Mouse (Mus musculus) left cerebral cortex, postnatal 4 days (tissue): ENCODE results near the gene Clstn3. TPM values are rescaled to one million over a fixed set of nuclear protein-coding genes. Genes with fewer than 3 reads are reported as not detected.
A peak's percentile ranks its signal among the peaks of the same experiment; 100 is the strongest.
"Not testable (repeated sequence)": the region's sequence is repeated elsewhere in the genome, so short reads cannot be mapped to it uniquely, and the experiment has no call there.

Experiments used
- DNase-seq: peaks from one replicate; pipeline ENCODE4 v3.0.0-alpha.2; 2022
- intact Hi-C: fragments of 180-260 bp; cut with DNase I; formaldehyde crosslinking; loops from one replicate; pipeline ENCODE4 v1.15.1; 2025
- total RNA-seq, 2 experiments: library from RNA; stranded (reverse); gene quantifications; 2 replicates each; pipeline ENCODE4 v1.2.3; 2021

Clstn3 gene
- total RNA-seq, 2 experiments from 2014 or later: 173 to 211 TPM

DNA sequence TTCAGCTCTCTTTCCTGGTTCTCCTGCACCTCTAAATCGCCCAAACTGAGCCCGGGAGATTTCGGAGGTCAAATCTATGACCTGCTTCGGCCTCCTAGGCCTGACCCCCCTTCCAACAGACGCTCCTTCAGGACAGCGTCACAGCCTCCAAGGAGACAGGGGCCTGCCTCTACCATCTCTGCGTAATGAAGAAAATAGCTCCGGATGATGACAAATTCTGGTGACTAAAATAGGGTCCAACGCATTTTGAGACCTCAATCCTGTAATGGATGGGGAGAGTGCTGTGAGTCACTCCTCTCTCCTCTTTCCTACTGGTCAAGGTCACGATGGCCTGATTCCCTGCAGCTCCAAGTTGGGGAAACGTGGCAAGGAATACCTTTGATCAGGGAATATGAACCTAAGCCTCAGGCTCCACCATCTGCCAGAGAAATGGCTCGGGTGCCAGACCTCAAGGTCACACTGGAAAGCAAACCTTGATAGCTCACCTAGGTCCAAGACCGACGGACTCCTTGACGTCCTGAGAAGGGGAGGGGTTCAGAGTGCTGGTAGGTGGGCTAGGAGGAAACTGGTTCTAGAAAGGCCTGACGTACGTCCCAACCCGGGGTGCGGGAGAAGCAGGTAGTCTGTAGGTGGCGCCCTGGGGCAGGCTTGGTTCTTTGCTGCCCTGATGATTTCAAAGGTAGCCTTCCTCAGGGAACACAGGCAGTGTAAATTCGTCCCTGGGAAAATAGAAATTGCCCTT is 49.1 kb downstream of the Clstn3 start:
- peak; percentile 78 for DNase-seq
- intact Hi-C loops: no loop called here

DNA sequence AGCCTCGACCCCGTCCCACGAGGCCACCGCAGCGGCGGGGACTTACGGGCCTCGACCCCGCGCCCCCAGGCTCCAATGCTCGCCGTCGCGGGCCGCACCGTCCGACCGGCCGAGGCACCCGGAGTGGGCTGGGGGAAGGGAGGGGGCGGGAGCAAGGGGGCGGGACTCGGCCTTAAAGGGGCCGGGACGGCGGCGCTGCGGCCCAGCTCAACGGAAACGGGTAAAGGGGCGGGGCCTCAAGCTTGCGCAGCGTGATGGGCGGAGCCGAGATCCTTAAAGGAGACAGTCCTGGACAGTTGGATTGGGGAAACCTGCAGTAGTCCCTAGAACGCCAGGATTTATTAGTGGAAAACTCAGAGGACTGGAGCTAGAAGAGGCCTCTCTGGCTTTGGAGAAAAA is 49.7 kb downstream of the Clstn3 start, which contains the start of gene Pex5:
Pex5 (minus strand) TSS at position 141 of the 399 bp plus-strand sequence.
- peak; percentile 96 for DNase-seq
- intact Hi-C loops: no loop called here

DNA sequence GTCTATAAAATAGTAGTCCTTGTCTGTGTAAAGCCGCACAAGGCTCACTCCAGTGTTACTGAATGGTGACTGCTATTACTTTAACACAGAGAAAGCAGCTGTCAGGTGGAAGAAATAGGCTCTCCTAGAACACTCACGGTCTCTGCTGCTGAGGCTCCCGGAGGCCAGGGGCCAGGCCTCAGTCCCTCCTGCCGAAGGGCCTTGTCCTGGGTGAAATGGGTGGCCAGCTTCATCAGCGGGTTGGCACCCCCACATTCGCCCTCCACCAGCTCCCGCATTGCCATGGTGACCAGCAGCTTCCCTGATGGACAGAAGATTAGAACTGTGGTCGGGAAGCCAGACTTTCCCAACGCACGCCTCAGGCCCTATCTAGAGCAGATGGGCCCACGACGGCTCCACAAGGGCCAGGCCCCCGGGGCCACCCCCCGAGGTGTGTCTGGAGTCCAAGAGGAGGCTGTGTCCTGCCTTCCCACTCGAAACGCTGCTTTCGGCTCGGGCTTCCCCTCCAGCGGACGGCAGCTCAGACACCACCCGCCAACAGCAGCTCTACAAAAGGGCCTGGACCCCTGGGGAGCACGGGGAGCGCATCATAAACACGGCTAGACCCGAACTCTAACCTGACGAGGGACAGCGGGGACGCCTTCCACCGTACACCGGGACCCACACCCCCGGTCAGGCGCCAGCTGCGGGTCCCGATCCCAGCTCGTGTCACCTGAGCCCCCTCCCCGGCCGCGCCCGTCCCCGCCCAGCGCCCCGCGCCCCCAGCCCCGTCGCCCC is 50.3 kb downstream of the Clstn3 start:
- DNase-seq: peak; percentile 66
- intact Hi-C loops: no loop called here

DNA sequence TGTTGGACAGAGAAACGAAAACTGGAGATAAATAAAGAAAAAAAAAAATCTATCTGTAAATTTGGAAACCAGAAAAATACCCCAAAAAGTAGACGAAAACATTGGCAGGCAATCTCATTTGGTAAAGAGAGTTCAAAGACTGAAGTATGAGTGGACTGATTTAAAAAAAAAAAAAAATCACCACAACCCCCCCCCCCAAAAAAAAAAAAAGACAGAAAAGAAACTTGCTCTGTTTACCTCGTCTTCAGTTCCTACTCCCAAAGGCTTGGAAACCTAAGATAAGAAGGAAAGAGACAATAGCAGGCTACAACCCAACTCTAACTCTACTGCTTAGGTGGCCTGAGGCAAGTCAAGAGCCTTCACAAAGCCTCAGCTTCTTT is 50.8 kb downstream of the Clstn3 start:
- intact Hi-C loops: no loop called here

DNA sequence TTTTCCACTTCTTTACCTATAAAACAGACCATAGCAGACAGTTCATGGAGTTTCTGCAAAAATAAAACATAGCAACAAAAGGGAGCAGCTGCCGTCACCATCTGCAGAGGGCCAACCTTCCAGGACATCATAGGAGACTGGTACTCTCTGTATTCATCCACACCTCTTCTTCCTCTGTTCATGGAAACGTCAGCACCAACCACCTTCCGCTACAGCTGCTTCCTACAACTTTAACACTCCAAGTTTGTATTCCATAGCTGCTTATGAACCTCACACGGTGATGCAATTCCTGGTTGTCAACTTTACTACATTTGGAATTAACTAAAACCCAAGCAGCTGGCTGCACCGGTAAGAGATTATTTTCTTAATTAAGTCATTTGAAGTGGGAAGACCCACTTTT is 56.2 kb downstream of the Clstn3 start:
- DNase-seq: no peak
- intact Hi-C loops: no loop called here

More for the DNA sequence above, 50.8 kb downstream of the Clstn3 start:
- DNase-seq: no peak

DNA sequence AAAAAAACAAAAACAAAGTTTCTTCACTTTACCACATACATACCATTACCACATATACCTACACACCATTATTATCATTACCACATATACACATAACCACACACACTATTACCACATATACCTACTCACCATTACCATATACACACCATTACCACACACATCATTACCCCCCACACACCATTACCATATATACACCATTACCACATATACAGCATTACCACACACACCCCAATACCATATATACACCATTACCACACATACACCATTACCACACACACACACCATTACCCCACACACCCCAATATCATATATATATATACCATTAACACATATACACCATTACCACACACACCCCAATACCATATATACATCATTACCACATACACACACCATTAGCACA is 57.4 kb downstream of the Clstn3 start:
- no peak for DNase-seq
- intact Hi-C loops: no loop called here

DNA sequence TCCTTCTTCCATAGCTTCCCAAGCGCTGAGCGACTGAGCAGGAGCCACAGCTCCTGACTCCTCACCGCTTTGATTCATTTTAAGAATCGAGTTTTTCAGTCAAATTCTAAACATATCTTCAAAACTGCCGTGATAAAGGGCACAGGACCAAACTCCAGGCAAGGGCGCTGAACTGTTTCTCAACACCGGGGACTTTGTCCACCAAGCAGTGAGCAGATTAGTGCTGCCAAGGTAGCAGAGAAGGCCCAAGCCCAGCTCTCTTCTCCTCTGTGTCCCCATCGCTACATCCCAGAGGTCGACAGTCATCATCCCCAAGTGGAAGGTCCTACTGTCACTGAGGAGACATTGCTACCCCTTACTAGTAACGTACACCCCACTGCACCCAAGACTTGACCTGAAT is 58.3 kb downstream of the Clstn3 start:
- intact Hi-C loops: no loop called here
- DNase-seq: no peak

DNA sequence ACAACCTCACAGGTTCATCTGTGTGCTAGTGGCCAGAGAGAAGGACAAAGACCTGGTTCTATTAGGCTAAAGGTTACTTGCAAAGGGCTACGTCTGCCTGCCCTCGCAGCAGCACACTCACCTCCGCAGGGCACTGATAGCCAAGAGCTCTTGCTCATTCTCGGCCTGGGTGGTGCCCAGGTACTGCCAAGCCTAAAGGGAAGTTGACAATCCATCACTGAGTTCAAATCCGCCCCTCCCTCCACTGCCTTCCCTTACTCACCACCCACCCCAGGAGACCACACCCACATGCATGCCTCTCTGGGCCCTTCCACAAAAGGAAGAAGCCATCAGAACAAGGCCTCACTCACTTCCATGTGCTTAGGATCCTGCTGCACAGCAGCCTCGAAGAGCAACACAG is 64.9 kb downstream of the Clstn3 start:
- no peak for DNase-seq
- intact Hi-C loops: no loop called here

DNA sequence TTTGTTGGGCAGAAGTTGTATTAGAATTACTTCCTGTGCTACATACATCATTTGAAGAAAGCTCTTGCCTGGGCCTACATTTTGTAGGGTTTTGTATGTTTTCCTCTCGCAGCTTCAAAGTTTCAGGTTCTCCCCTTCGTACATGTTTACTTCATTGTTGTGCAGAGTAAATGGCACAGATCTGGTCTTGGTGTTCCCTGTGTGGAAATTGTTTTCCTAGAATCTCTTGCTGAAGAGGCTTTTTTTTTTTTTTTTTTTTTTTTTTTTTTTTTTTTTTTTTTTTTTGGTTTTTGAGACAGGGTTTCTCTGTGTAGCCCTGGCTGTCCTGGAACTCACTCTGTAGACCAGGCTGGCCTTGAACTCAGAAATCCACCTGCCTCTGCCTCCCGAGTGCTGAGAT is 69.6 kb downstream of the Clstn3 start:
- DNase-seq, intact Hi-C loops: not testable (repeated sequence)

Other genes with a start within 250 kb of the Clstn3 start
- gene Vmn2r27, start 232.9 kb downstream of the Clstn3 start, total RNA-seq: not detected
- 1 to 10 TPM; 2.2 to 2.3 TPM for gene Cd163, start 160.1 kb downstream of the Clstn3 start, total RNA-seq
- 10 to 100 TPM; 80.4 to 82.4 TPM for gene Pex5, start 49.7 kb downstream of the Clstn3 start, total RNA-seq
- under 1 TPM; 0.18 to 0.20 TPM for gene C1rl, start 28.3 kb upstream of the Clstn3 start, total RNA-seq
- gene C1ra, start 47.6 kb upstream of the Clstn3 start, total RNA-seq: under 1 TPM; 0.38 to 0.62 TPM
- 1 to 10 TPM in 1 of 2 experiments, under 1 TPM in 1; 0.28 to 1.1 TPM for gene C1s1, start 77.6 kb upstream of the Clstn3 start, total RNA-seq
- not detected for gene C1rb, start 105.5 kb upstream of the Clstn3 start, total RNA-seq
- 1 to 10 TPM in 1 of 2 experiments, under 1 TPM in 1; 0.28 to 1.0 TPM for gene C1s2, start 171.3 kb upstream of the Clstn3 start, total RNA-seq
- gene Lpcat3, start 198.2 kb upstream of the Clstn3 start, total RNA-seq: 10 to 100 TPM; 36.9 to 39.8 TPM
- 10 to 100 TPM; 56.7 to 56.9 TPM for gene Emg1, start 247.4 kb upstream of the Clstn3 start, total RNA-seq
- 100 to 1,000 TPM; 169 to 170 TPM for gene Phb2, start 247.5 kb upstream of the Clstn3 start, total RNA-seq